15 mouse cellular contexts compared by ENCODE assay signal in the genomic region with DNA sequence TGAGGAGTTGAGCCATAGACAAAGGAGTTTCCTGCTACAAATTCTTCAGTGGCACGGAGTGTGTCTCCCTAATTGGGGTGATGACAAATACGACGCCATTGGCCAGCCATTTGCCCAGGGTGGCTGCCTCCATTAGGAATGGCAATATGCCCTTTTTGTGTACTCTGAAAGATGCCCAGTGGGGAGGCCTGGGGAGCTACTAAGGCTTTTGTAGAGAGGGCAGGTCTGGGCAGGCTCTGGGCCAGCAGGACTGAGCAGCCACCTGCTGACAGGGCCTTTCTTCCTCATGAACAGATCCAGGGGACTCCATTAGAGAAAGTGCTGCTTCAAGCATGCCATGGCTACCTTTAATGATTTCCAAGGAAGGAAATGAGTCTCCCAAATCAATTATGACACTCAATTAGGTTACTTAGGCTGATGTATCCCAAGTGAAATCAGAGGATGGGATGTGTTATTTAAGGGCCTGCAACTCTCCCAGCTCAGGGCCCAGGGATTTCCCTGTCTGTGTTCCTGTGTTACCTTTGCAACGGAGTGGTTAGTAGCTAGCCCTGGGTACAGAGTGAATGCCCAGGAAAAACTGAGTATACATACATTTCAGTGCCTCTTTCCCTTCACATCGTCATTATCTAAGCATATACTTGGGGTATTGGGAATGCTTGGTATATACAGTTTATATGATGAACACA. TPM values are rescaled to one million over a fixed set of nuclear protein-coding genes. Genes with fewer than 3 reads are reported as not detected.
DNase-seq lines count a peak whose midpoint lies in the region; ATAC-seq lines count a peak whose summit lies in the region.
"Had no signal": no experiment of that assay in that cellular context is flagged by ENCODE, and none has a peak within 500 bp of the region (broad histone marks: within the 10 kb centered on the region; RNA-seq: fewer than 3 reads in every experiment).

No protein-coding gene starts in this region.

- peak; percentile 67 for DNase-seq in heart, adult 11 months
- DNase-seq in heart, embryonic 10.5 days (ENCODE audit: low spot score): no peak
- peak; percentile 39 for DNase-seq in embryonic facial prominence, embryonic 10.5 days (ENCODE audit: low spot score)
- DNase-seq in hindbrain, embryonic 10.5 days (ENCODE audit: low spot score): peak; percentile 10
- no peak for DNase-seq in kidney, adult 18-20 months
- no peak for DNase-seq in urinary bladder, postnatal 10 days (ENCODE audit: low spot score)
- DNase-seq in lung, postnatal 14 days: no peak
- DNase-seq: cerebellum, adult 8-10 months; gastrocnemius, postnatal 14 days; layer of hippocampus, adult 9-11 months; lung, postnatal 10 days had no signal

- H3K4me3 ChIP-seq in heart, embryonic 10.5 days: no peak overlapping the region
- H3K4me3 ChIP-seq in embryonic facial prominence, embryonic 10.5 days: no peak overlapping the region
- H3K4me3 ChIP-seq in hindbrain, embryonic 10.5 days: no peak overlapping the region
- H3K4me3 ChIP-seq in neural tube, embryonic 14.5 days (ENCODE audit: low read depth, low read length): no peak overlapping the region

- H3K9me3 ChIP-seq in heart, embryonic 10.5 days: no peaks in the 10 kb centered on the region
- H3K9me3 ChIP-seq in embryonic facial prominence, embryonic 10.5 days: no peaks in the 10 kb centered on the region
- no peaks in the 10 kb centered on the region for H3K9me3 ChIP-seq in hindbrain, embryonic 10.5 days
- no peaks in the 10 kb centered on the region for H3K9me3 ChIP-seq in neural tube, embryonic 14.5 days (ENCODE audit: control insufficient read depth, low read length)

- no peaks in the 10 kb centered on the region for H3K36me3 ChIP-seq in heart, embryonic 10.5 days
- no peaks in the 10 kb centered on the region for H3K36me3 ChIP-seq in embryonic facial prominence, embryonic 10.5 days (replicated peaks)
- no peaks in the 10 kb centered on the region for H3K36me3 ChIP-seq in hindbrain, embryonic 10.5 days
- H3K36me3 ChIP-seq in neural tube, embryonic 14.5 days (ENCODE audit: control insufficient read depth, insufficient read depth, low read length): no peaks in the 10 kb centered on the region

- no peak overlapping the region for H3K4me2 ChIP-seq in neural tube, embryonic 14.5 days (ENCODE audit: low read depth, low read length)

- no peaks in the 10 kb centered on the region for H3K4me1 ChIP-seq in heart, embryonic 10.5 days
- peaks cover 6% of the 10 kb centered on the region for H3K4me1 ChIP-seq in embryonic facial prominence, embryonic 10.5 days
- no peaks in the 10 kb centered on the region for H3K4me1 ChIP-seq in hindbrain, embryonic 10.5 days (replicated peaks)
- H3K4me1 ChIP-seq in neural tube, embryonic 14.5 days (ENCODE audit: control insufficient read depth, insufficient read depth, low read length): no peaks in the 10 kb centered on the region

- no peak overlapping the region for H3K27ac ChIP-seq in heart, embryonic 10.5 days
- no peak overlapping the region for H3K27ac ChIP-seq in embryonic facial prominence, embryonic 10.5 days (replicated peaks)
- no peak overlapping the region for H3K27ac ChIP-seq in hindbrain, embryonic 10.5 days
- no peak overlapping the region for H3K27ac ChIP-seq in neural tube, embryonic 14.5 days (ENCODE audit: low read depth, low read length)
- H3K27ac ChIP-seq: kidney, postnatal 0 days; liver, embryonic 14.5 days had no signal

- 71% methylated on average over 5 of the region's 5 CpGs for WGBS in heart, embryonic 10.5 days
- 42% methylated on average over 5 of the region's 5 CpGs for WGBS in embryonic facial prominence, embryonic 10.5 days
- 37% methylated on average over 5 of the region's 5 CpGs for WGBS in hindbrain, embryonic 10.5 days
- 33% methylated on average over 5 of the region's 5 CpGs for WGBS in neural tube, embryonic 14.5 days

- H3K9ac ChIP-seq in neural tube, embryonic 14.5 days (replicated peaks; ENCODE audit: low read depth, low read length): no peak overlapping the region
- H3K9ac ChIP-seq: liver, embryonic 14.5 days had no signal

- peak; percentile 61 for ATAC-seq in neural tube, embryonic 14.5 days (ENCODE audit: low read depth)
- ATAC-seq: inflammation-experienced regulatory T-cells, adult 6 months had no signal

- H3K27me3 ChIP-seq in heart, embryonic 10.5 days (ENCODE audit: insufficient read depth, poor library complexity, severe bottlenecking): no peaks in the 10 kb centered on the region
- H3K27me3 ChIP-seq in embryonic facial prominence, embryonic 10.5 days (replicated peaks; ENCODE audit: low read depth, poor library complexity, severe bottlenecking): no peaks in the 10 kb centered on the region; the same call in 1 of the 2 replicates
- peaks cover 29% of the 10 kb centered on the region for H3K27me3 ChIP-seq in hindbrain, embryonic 10.5 days (ENCODE audit: insufficient read depth, poor library complexity, severe bottlenecking)
- H3K27me3 ChIP-seq in neural tube, embryonic 14.5 days (ENCODE audit: control insufficient read depth, insufficient read depth, low read length): no peaks in the 10 kb centered on the region; the same call in 1 of the 2 replicates

RNA-seq across cellular contexts. Expression of gene Sem1, which starts 41.5 kb away (rescaled TPM):
- 188 and 205 TPM in 2 replicates for polyA plus RNA-seq in heart, embryonic 10.5 days (2016; fragmentation: Nextera tagmentation; extraction: Ambion mirVana)
- polyA plus RNA-seq in embryonic facial prominence, embryonic 10.5 days (2016; fragmentation: Nextera tagmentation; extraction: Ambion mirVana): 281 and 286 TPM in 2 replicates
- polyA plus RNA-seq in hindbrain, embryonic 10.5 days (2016; fragmentation: Nextera tagmentation; extraction: Ambion mirVana): 248 and 258 TPM in 2 replicates
- polyA plus RNA-seq in neural tube, embryonic 14.5 days (2014; fragmentation: Nextera tagmentation; extraction: Ambion mirVana): 139 and 144 TPM in 2 replicates

Comparison
In these comparisons a context has a peak if more than half of its experiments do, and no peak if none do; other contexts are left out.
1. DNase-seq: peak in heart, adult 11 months (single experiment), embryonic facial prominence, embryonic 10.5 days (single experiment) and hindbrain, embryonic 10.5 days (single experiment); none in heart, embryonic 10.5 days (single experiment), kidney, adult 18-20 months (single experiment), urinary bladder, postnatal 10 days (single experiment) and lung, postnatal 14 days (single experiment).